Mouse (Mus musculus) liver, embryonic 14.5 days (tissue): Measurements from ENCODE around the gene Olfr273. TPM values are rescaled to one million over a fixed set of nuclear protein-coding genes. Genes with fewer than 3 reads are reported as not detected.
"Not testable (repeated sequence)": the region's sequence is repeated elsewhere in the genome, so short reads cannot be mapped to it uniquely, and the experiment has no call there.

Experiments
- ATAC-seq: fragments of 200-750 bp; cut with Nextera tagmentation; 2 replicates; pipeline ENCODE4 v1.8.0; 2017; ENCODE audit warnings: moderate number of reproducible peaks, mild to moderate bottlenecking, moderate library complexity; ENCODE audit not compliant: insufficient read depth
- DNase-seq, 3 experiments: peaks; one replicate each; pipeline ENCODE4 v3.0.0-alpha.2; 2012 to 2013; ENCODE audit warnings: low read depth in 3 of 3, low spot score in 3 of 3
- H3K27ac ChIP-seq: fragments of 300-500 bp; sonication (generic); 2 replicates; pipeline ENCODE4 v1.5.1; 2014; ENCODE audit warnings: moderate library complexity, mild to moderate bottlenecking, control low read depth, inconsistent platforms
- H3K27me3 ChIP-seq: fragments of 300-500 bp; sonication (generic); 2 replicates; pipeline ENCODE4 v1.6.1; 2014; ENCODE audit warnings: mild to moderate bottlenecking, low read length, moderate library complexity; ENCODE audit not compliant: control insufficient read depth, insufficient read depth
- H3K36me3 ChIP-seq: fragments of 300-500 bp; sonication (generic); replicated peaks from 2 replicates; pipeline ENCODE4 v1.6.1; 2014; ENCODE audit warnings: low read depth; ENCODE audit not compliant: control insufficient read depth, insufficient read depth
- H3K4me1 ChIP-seq, 2 experiments: fragments of 200-500 bp in 1 of 2; fragments of 300-500 bp in 1 of 2; sonication (generic) in 1 of 2; replicated peaks; 2 replicates each; pipeline ENCODE4 v1.6.1; 2012 to 2014; ENCODE audit warnings: antibody characterized with exemption in 1 of 2, inconsistent platforms in 1 of 2, low read length in 1 of 2; ENCODE audit not compliant: control insufficient read depth in 2 of 2, insufficient read depth in 2 of 2
- H3K4me2 ChIP-seq: fragments of 300-500 bp; sonication (generic); 2 replicates; pipeline ENCODE4 v1.6.1; 2014; ENCODE audit warnings: low read depth, mild to moderate bottlenecking, control low read depth, moderate library complexity
- H3K4me3 ChIP-seq, 2 experiments: fragments of 200-500 bp in 1 of 2; fragments of 300-500 bp in 1 of 2; sonication (generic) in 1 of 2; 2 replicates each; pipeline ENCODE4 v1.5.1; 2012 to 2014; ENCODE audit warnings: low read depth in 2 of 2, low read length in 2 of 2, mild to moderate bottlenecking in 2 of 2, control low read depth in 1 of 2, inconsistent platforms in 1 of 2, moderate library complexity in 1 of 2; ENCODE audit not compliant: insufficient read depth in 1 of 2
- H3K9ac ChIP-seq: fragments of 300-500 bp; sonication (generic); replicated peaks from 2 replicates; pipeline ENCODE4 v1.6.1; 2014; ENCODE audit warnings: mild to moderate bottlenecking, control low read depth, moderate library complexity
- H3K9me3 ChIP-seq: fragments of 300-500 bp; sonication (generic); 2 replicates; pipeline ENCODE4 v1.6.1; 2016; ENCODE audit warnings: low read length, mixed read lengths; ENCODE audit not compliant: control insufficient read depth
- CTCF ChIP-seq: IDR thresholded peaks from 2 replicates; pipeline ENCODE4 v1.5.1; 2016; ENCODE audit warnings: antibody characterized with exemption, low read depth, control low read depth
- EP300 ChIP-seq: IDR thresholded peaks from 2 replicates; pipeline ENCODE4 v1.6.1; 2016; ENCODE audit warnings: antibody characterized with exemption, low read depth
- WGBS: fragments of 180-500 bp; shearing (Covaris S2); extraction: QIAGEN DNeasy Blood & Tissue Kit; methylation state at CpG from one replicate; pipeline ENCODE4 v1.1.7; 2014; ENCODE audit not compliant: insufficient replicate concordance; 5-methylcytosine and 5-hydroxymethylcytosine counted together
- polyA plus RNA-seq, 2 experiments: library from polyadenylated mRNA; depleted of rRNA in 1 of 2; stranded (reverse) in 1 of 2; unstranded in 1 of 2; fragments of >200 nt; fragmentation: Nextera tagmentation in 1 of 2; extraction: Ambion mirVana in 1 of 2; gene quantifications; 2 replicates each; pipeline versions ENCODE4 v1.2.1 to v1.2.3; 2012 to 2014

Olfr273 gene
- polyA plus RNA-seq (2012; rRNA removed): not detected in 2 replicates
- not detected in 2 replicates for polyA plus RNA-seq (2014; fragmentation: Nextera tagmentation; extraction: Ambion mirVana)

GRCm38 (mm10) chr4:52859136-52859535, at the start of gene Olfr273:
Gene Olfr273 (minus strand): TSS chr4:52859236.
- Histone ChIP-seq H3K9ac (no peak within 1 kb of the TSS), H3K4me1 (no peaks in the 10 kb centered on the region), H3K4me2 (no peak within 1 kb of the TSS), H3K27ac (no peak within 1 kb of the TSS), H3K27me3 (no peaks in the 10 kb centered on the region), H3K4me3 (no peak within 1 kb of the TSS), H3K9me3 (no peaks in the 10 kb centered on the region), H3K36me3 (no peaks in the 10 kb centered on the region)
- TF ChIP-seq CTCF (no peak), EP300 (no peak)
- 55% methylated on average over 1 of the region's 1 CpGs for WGBS
- ATAC-seq (no peak), DNase-seq (no peak)

GRCm38 (mm10) chr4:52864156-52864555, 5.1 kb upstream of the Olfr273 start:
- DNase-seq: no peak
- no peak overlapping the region for H3K4me3 ChIP-seq
- no peak for TF ChIP-seq EP300
- no peak for TF ChIP-seq CTCF
- H3K36me3 ChIP-seq: no peaks in the 10 kb centered on the region
- no peak overlapping the region for H3K4me2 ChIP-seq
- no peaks in the 10 kb centered on the region for H3K9me3 ChIP-seq
- H3K27me3 ChIP-seq: no peaks in the 10 kb centered on the region
- WGBS: 73% methylated on average over 9 of the region's 9 CpGs
- no peak for ATAC-seq
- H3K4me1 ChIP-seq: no peaks in the 10 kb centered on the region
- H3K9ac ChIP-seq: no peak overlapping the region
- H3K27ac ChIP-seq: no peak overlapping the region

- Histone ChIP-seq H3K9me3 (no peaks in the 10 kb centered on the region), H3K36me3 (no peaks in the 10 kb centered on the region), H3K4me1 (no peaks in the 10 kb centered on the region), H3K27ac (no peak overlapping the region), H3K27me3 (no peaks in the 10 kb centered on the region), H3K4me2 (no peak overlapping the region), H3K9ac (no peak overlapping the region), H3K4me3 (no peak overlapping the region)
- WGBS: 60% methylated on average over 5 of the region's 5 CpGs
- no peak for DNase-seq
- ATAC-seq: no peak
- TF ChIP-seq CTCF (no peak), EP300 (no peak)
Observed at GRCm38 (mm10) chr4:52849672-52850071, 9.4 kb downstream of the Olfr273 start.

GRCm38 (mm10) chr4:52849039-52849635, 9.9 kb downstream of the Olfr273 start:
- no peak for TF ChIP-seq CTCF
- no peak for TF ChIP-seq EP300
- DNase-seq: no peak
- Histone ChIP-seq H3K9me3 (no peaks in the 10 kb centered on the region), H3K27me3 (no peaks in the 10 kb centered on the region), H3K27ac (no peak overlapping the region), H3K4me1 (no peaks in the 10 kb centered on the region), H3K9ac (no peak overlapping the region), H3K36me3 (no peaks in the 10 kb centered on the region), H3K4me2 (no peak overlapping the region), H3K4me3 (no peak overlapping the region)
- 51% methylated on average over 4 of the region's 4 CpGs for WGBS
- no peak for ATAC-seq

GRCm38 (mm10) chr4:52845411-52845810, 13.6 kb downstream of the Olfr273 start:
- H3K9ac ChIP-seq, H3K4me1 ChIP-seq, H3K27ac ChIP-seq, H3K9me3 ChIP-seq, DNase-seq, ATAC-seq, H3K4me2 ChIP-seq, H3K27me3 ChIP-seq, H3K36me3 ChIP-seq, H3K4me3 ChIP-seq: not testable (repeated sequence)
- WGBS: 26% methylated on average over 1 of the region's 1 CpGs
